In the genomic region with DNA sequence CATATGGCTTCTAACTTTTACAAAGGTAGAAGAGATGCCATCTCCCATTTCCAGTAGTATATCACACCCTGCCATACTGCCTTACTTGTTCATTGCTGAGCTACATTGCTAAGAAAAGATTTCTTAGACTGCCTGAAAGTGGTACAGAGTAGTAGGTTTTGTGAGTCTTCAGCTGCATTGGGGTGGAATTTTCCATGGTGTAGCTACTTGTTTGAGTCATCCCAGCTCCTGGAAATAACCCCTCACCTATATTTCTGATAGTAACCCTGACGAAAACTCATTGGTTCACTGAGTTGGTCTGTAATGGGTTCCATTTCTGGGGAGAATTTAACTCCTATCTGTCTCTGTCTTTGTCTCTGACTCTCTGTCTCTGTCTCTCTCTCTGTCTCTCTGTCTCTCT, we compare ENCODE assay signal across 32 mouse cellular contexts.
"Had no signal": no experiment of that assay in that cellular context is flagged by ENCODE, and none has a peak within 500 bp of the region (broad histone marks: within the 10 kb centered on the region; RNA-seq: fewer than 3 reads in every experiment).

No protein-coding gene starts in this region.

- H3K4me1 ChIP-seq: heart, embryonic 10.5 days; heart, embryonic 12.5 days; heart, embryonic 13.5 days; heart, embryonic 15.5 days; hindbrain, embryonic 12.5 days; hindbrain, embryonic 15.5 days; intestine, embryonic 15.5 days; kidney, embryonic 15.5 days had no signal

- H3K4me3 ChIP-seq: heart, embryonic 10.5 days; heart, embryonic 12.5 days; heart, embryonic 13.5 days; heart, embryonic 15.5 days; hindbrain, embryonic 10.5 days; hindbrain, embryonic 12.5 days; hindbrain, embryonic 13.5 days; hindbrain, embryonic 15.5 days; intestine, embryonic 15.5 days; kidney, embryonic 15.5 days; layer of hippocampus, adult 2 months; left cerebral cortex, adult 2 months had no signal

- H3K4me2 ChIP-seq: heart, embryonic 11.5 days; heart, embryonic 12.5 days; heart, embryonic 13.5 days; heart, embryonic 15.5 days; hindbrain, embryonic 12.5 days; hindbrain, embryonic 13.5 days; hindbrain, embryonic 14.5 days; hindbrain, embryonic 15.5 days; intestine, embryonic 15.5 days; kidney, embryonic 15.5 days had no signal

- H3K9ac ChIP-seq: heart, embryonic 12.5 days; heart, embryonic 13.5 days; heart, embryonic 15.5 days; hindbrain, embryonic 12.5 days; hindbrain, embryonic 13.5 days; hindbrain, embryonic 14.5 days; hindbrain, embryonic 15.5 days; intestine, embryonic 15.5 days; kidney, embryonic 15.5 days had no signal

- H3K36me3 ChIP-seq: heart, embryonic 10.5 days; heart, embryonic 12.5 days; heart, embryonic 13.5 days; heart, embryonic 15.5 days; hindbrain, embryonic 10.5 days; hindbrain, embryonic 12.5 days; hindbrain, embryonic 13.5 days; hindbrain, embryonic 15.5 days; intestine, embryonic 15.5 days; kidney, embryonic 15.5 days had no signal

- H3K27ac ChIP-seq: heart, embryonic 10.5 days; heart, embryonic 13.5 days; heart, embryonic 15.5 days; hindbrain, embryonic 10.5 days; hindbrain, embryonic 12.5 days; hindbrain, embryonic 13.5 days; hindbrain, embryonic 14.5 days; hindbrain, embryonic 15.5 days; hindbrain, postnatal 0 days; intestine, embryonic 15.5 days; kidney, embryonic 15.5 days; kidney, postnatal 0 days; layer of hippocampus, adult 2 months; left cerebral cortex, adult 2 months had no signal

- H3K27me3 ChIP-seq: heart, embryonic 12.5 days; heart, embryonic 13.5 days; heart, embryonic 15.5 days; hindbrain, embryonic 12.5 days; hindbrain, embryonic 13.5 days; hindbrain, embryonic 15.5 days; intestine, embryonic 15.5 days; kidney, embryonic 15.5 days had no signal

- DNase-seq: heart, postnatal 10 days; heart, postnatal 14 days; heart, postnatal 36 days; heart, postnatal 4 days; kidney, adult 11 months; kidney, adult 18-20 months; kidney, adult 2 months; kidney, adult 8-10 months; kidney, adult 9 months; kidney, postnatal 10 days; kidney, postnatal 14 days; kidney, postnatal 25 days; kidney, postnatal 36 days; kidney, postnatal 4 days; layer of hippocampus, adult 9-11 months; layer of hippocampus, postnatal 36 days had no signal

- H3K9me3 ChIP-seq: heart, embryonic 10.5 days; heart, embryonic 12.5 days; heart, embryonic 13.5 days; heart, embryonic 15.5 days; hindbrain, embryonic 10.5 days; hindbrain, embryonic 12.5 days; hindbrain, embryonic 13.5 days; hindbrain, embryonic 15.5 days; intestine, embryonic 15.5 days; kidney, embryonic 15.5 days had no signal
